ENCODE assay signal across 8 mouse cellular contexts in the genomic region with DNA sequence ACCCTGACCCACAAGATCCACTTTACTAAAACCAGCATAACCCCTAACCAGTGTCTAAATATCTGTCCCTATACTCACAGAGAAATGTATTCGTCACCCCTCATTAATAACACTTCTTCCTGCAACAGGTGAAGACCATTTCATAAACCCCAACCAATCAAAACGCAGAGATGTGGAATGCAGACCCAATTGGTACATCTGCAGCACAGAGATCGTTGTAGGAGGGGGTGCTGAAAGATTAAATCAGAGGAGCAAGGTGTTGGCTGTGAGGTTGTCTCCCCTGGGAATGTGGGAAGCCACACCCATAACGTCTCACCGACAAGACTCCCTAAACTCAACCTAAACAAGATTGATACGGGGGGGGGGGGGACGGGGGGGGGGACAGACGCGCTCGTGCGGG. TPM values are rescaled to one million over a fixed set of nuclear protein-coding genes. Genes with fewer than 3 reads are reported as not detected.
A peak's percentile ranks its signal among the peaks of the same experiment; 100 is the strongest.
DNase-seq lines count a peak whose midpoint lies in the region; ATAC-seq and TF ChIP-seq lines count a peak whose summit lies in the region.

No protein-coding gene starts in this region.

- TF ChIP-seq POLR2A in MEL (IDR thresholded peaks at IDR 0.05; ENCODE audit: control insufficient read depth in 1 of 2, insufficient read depth in 1 of 2, low read depth in 1 of 2, low read length in 2 of 2, poor library complexity in 1 of 2) = no peak

- H3K9me3 ChIP-seq in heart, embryonic 11.5 days (replicated peaks; ENCODE audit: control insufficient read depth, low read length) = no peaks in the 10 kb centered on the region
- no peaks in the 10 kb centered on the region for H3K9me3 ChIP-seq in MEL (replicated peaks; ENCODE audit: insufficient read depth, low read length)
- no peaks in the 10 kb centered on the region for H3K9me3 ChIP-seq in hindbrain, embryonic 15.5 days
- H3K9me3 ChIP-seq in midbrain, embryonic 13.5 days = no peaks in the 10 kb centered on the region

- no peak for DNase-seq in heart, adult 18-20 months
- DNase-seq in MEL (ENCODE audit: low read depth, low spot score) = peak; percentile 71
- DNase-seq in cerebellum, postnatal 25 days = no peak
- no peak for DNase-seq in ovary, postnatal 10 days (ENCODE audit: low spot score)

- no peak overlapping the region for H3K9ac ChIP-seq in heart, embryonic 11.5 days (ENCODE audit: low read depth, low read length)
- 0 out of 2 replicates have a peak overlapping the region, but pooled peaks have one; percentile 18 for H3K9ac ChIP-seq in MEL (ENCODE audit: control insufficient read depth, low read depth, low read length, poor library complexity, severe bottlenecking)
- no peak overlapping the region for H3K9ac ChIP-seq in hindbrain, embryonic 15.5 days
- H3K9ac ChIP-seq in midbrain, embryonic 13.5 days (replicated peaks) = no peak overlapping the region

- TF ChIP-seq CTCF in MEL (IDR thresholded peaks at IDR 0.05 in 2 of 3, conservative IDR thresholded peaks at IDR 0.05 in 1 of 3; ENCODE audit: control insufficient read depth in 1 of 3, insufficient read depth in 1 of 3, low read depth in 2 of 3, low read length in 3 of 3, poor library complexity in 1 of 3, severe bottlenecking in 1 of 3) = no peak

- H3K36me3 ChIP-seq in heart, embryonic 11.5 days (ENCODE audit: control insufficient read depth, insufficient read depth, low read length) = no peaks in the 10 kb centered on the region
- peaks cover 0 to 29% of the 10 kb centered on the region in 2 experiments; a peak in 2 of 4 replicates for H3K36me3 ChIP-seq in MEL (ENCODE audit: control insufficient read depth in 1 of 2, insufficient read depth in 2 of 2, low read length in 2 of 2)
- no peaks in the 10 kb centered on the region for H3K36me3 ChIP-seq in hindbrain, embryonic 15.5 days
- no peaks in the 10 kb centered on the region for H3K36me3 ChIP-seq in midbrain, embryonic 13.5 days

- no peaks in the 10 kb centered on the region for H3K4me1 ChIP-seq in heart, embryonic 11.5 days (ENCODE audit: control insufficient read depth, insufficient read depth, low read length)
- peaks cover 5 to 28% of the 10 kb centered on the region in 2 experiments for H3K4me1 ChIP-seq in MEL (ENCODE audit: control insufficient read depth in 1 of 2, insufficient read depth in 2 of 2, low read length in 2 of 2)
- H3K4me1 ChIP-seq in hindbrain, embryonic 15.5 days (replicated peaks) = peaks cover 14% of the 10 kb centered on the region
- peaks cover 6% of the 10 kb centered on the region; the same call in 1 of the 2 replicates for H3K4me1 ChIP-seq in midbrain, embryonic 13.5 days (replicated peaks)

- H3K27me3 ChIP-seq in heart, embryonic 11.5 days (ENCODE audit: control insufficient read depth, insufficient read depth, low read length) = no peaks in the 10 kb centered on the region
- H3K27me3 ChIP-seq in MEL (ENCODE audit: control insufficient read depth in 1 of 2, insufficient read depth in 2 of 2, low read length in 2 of 2) = no peaks in the 10 kb centered on the region
- H3K27me3 ChIP-seq in hindbrain, embryonic 15.5 days = no peaks in the 10 kb centered on the region
- H3K27me3 ChIP-seq in midbrain, embryonic 13.5 days = no peaks in the 10 kb centered on the region

- peak overlapping the region; percentile 65 for H3K4me2 ChIP-seq in heart, embryonic 11.5 days
- peak overlapping the region; percentile 64 for H3K4me2 ChIP-seq in hindbrain, embryonic 15.5 days
- peak overlapping the region; percentile 61 for H3K4me2 ChIP-seq in midbrain, embryonic 13.5 days (replicated peaks)

- no peaks in the 10 kb centered on the region for H3K79me2 ChIP-seq in MEL (ENCODE audit: control insufficient read depth, insufficient read depth, low read length, poor library complexity)

- no peak overlapping the region for H3K27ac ChIP-seq in heart, embryonic 11.5 days (ENCODE audit: low read depth, low read length)
- 0 out of 2 replicates have a peak overlapping the region, but pooled peaks have one; percentile 23 for H3K27ac ChIP-seq in MEL (ENCODE audit: control insufficient read depth, low read depth, low read length)
- peak overlapping the region; percentile 45; the same call in 1 of the 2 replicates for H3K27ac ChIP-seq in hindbrain, embryonic 15.5 days (replicated peaks)
- H3K27ac ChIP-seq in midbrain, embryonic 13.5 days = no peak overlapping the region

- TF ChIP-seq RAD21 in MEL (IDR thresholded peaks at IDR 0.05; ENCODE audit: low read depth, low read length) = no peak

- TF ChIP-seq EP300 in MEL (IDR thresholded peaks at IDR 0.05; ENCODE audit: low read depth in 1 of 2, low read length in 2 of 2) = peak in 1 of 2 experiments; percentile 49; a peak in 2 of 4 replicates

- peak overlapping the region; percentile 27 for H3K4me3 ChIP-seq in heart, embryonic 11.5 days (ENCODE audit: low read depth, low read length)
- H3K4me3 ChIP-seq in MEL (ENCODE audit: control insufficient read depth in 1 of 2, insufficient read depth in 1 of 2, low read depth in 2 of 2, low read length in 2 of 2) = peak overlapping the region; percentile 36 to 38
- H3K4me3 ChIP-seq in hindbrain, embryonic 15.5 days = peak overlapping the region; percentile 44
- peak overlapping the region; percentile 41 for H3K4me3 ChIP-seq in midbrain, embryonic 13.5 days (replicated peaks)

- WGBS in heart, embryonic 11.5 days (ENCODE audit: insufficient replicate concordance) = 6% methylated on average over 10 of the region's 11 CpGs
- 2% methylated on average over 9 of the region's 11 CpGs for WGBS in hindbrain, embryonic 15.5 days
- WGBS in midbrain, embryonic 13.5 days = 6% methylated on average over 7 of the region's 11 CpGs

- ATAC-seq in heart, embryonic 11.5 days (replicated peaks; ENCODE audit: insufficient number of reproducible peaks, low FRiP score, low TSS enrichment) = no peak
- ATAC-seq in hindbrain, embryonic 15.5 days (ENCODE audit: low FRiP score, low read depth) = peak; percentile 65
- peak; percentile 57 for ATAC-seq in midbrain, embryonic 13.5 days
- no peak for ATAC-seq in erythroid progenitor cell, adult 5-6 weeks (replicated peaks; ENCODE audit: low FRiP score, poor library complexity, severe bottlenecking)

TF ChIP-seq in MEL, 35 proteins besides CTCF, POLR2A, EP300 and RAD21:
- 0 out of 2 replicates have a peak, but pooled peaks have one; percentile 22 for TF ChIP-seq GATA1 (IDR thresholded peaks at IDR 0.05; ENCODE audit: low read depth, low read length)
- TF ChIP-seq UBTF (IDR thresholded peaks at IDR 0.05; ENCODE audit: borderline replicate concordance, insufficient read depth, low read depth, low read length) = no peak

RNA-seq across cellular contexts. Expression of gene Asb5, which starts 20.6 kb away (rescaled TPM):
- 5.5 and 6.8 TPM in 2 replicates for polyA plus RNA-seq in heart, embryonic 11.5 days (2014; fragmentation: Nextera tagmentation; extraction: Ambion mirVana)
- 10 to 100 TPM; 19.6 to 22.1 TPM for total RNA-seq in heart, adult 18-20 months (2021)
- total RNA-seq in MEL (2012; rRNA removed) = 0.27 TPM in 1 of 2 replicates, not detected in the other
- polyA plus RNA-seq in MEL (2012; ENCODE audit: insufficient read depth in 1 of 2, insufficient read length in 2 of 2, low read depth in 1 of 2, low replicate concordance in 2 of 2, missing spikeins in 1 of 2) = 1 to 10 TPM in 1 of 2 experiments, not detected in 1; 1.4 TPM
- 6.0 and 6.4 TPM in 2 replicates for polyA plus RNA-seq in hindbrain, embryonic 15.5 days (2015; fragmentation: Nextera tagmentation; extraction: Ambion mirVana)
- polyA plus RNA-seq in midbrain, embryonic 13.5 days (2015; fragmentation: Nextera tagmentation; extraction: Ambion mirVana) = 3.5 and 5.3 TPM in 2 replicates
- not detected in 2 replicates for total RNA-seq in erythroid progenitor cell, adult 5-6 weeks (2015; ENCODE audit: low replicate concordance)
- not detected in 2 replicates for total RNA-seq in erythroid progenitor cell, adult 5-6 weeks (2017; ENCODE audit: low replicate concordance)

RNA-seq across cellular contexts. Expression of gene Spcs3, which starts 21.0 kb away (rescaled TPM):
- 71.1 and 77.9 TPM in 2 replicates for polyA plus RNA-seq in heart, embryonic 11.5 days (2014; fragmentation: Nextera tagmentation; extraction: Ambion mirVana)
- 10 to 100 TPM; 44.8 to 50.3 TPM for total RNA-seq in heart, adult 18-20 months (2021)
- total RNA-seq in MEL (2012; rRNA removed) = 69.0 and 69.7 TPM in 2 replicates
- 100 to 1,000 TPM in 1 of 2 experiments, 10 to 100 TPM in 1; 78.0 to 140 TPM for polyA plus RNA-seq in MEL (2012; ENCODE audit: insufficient read depth in 1 of 2, insufficient read length in 2 of 2, low read depth in 1 of 2, low replicate concordance in 2 of 2, missing spikeins in 1 of 2)
- polyA plus RNA-seq in hindbrain, embryonic 15.5 days (2015; fragmentation: Nextera tagmentation; extraction: Ambion mirVana) = 45.7 TPM in 2 replicates
- polyA plus RNA-seq in midbrain, embryonic 13.5 days (2015; fragmentation: Nextera tagmentation; extraction: Ambion mirVana) = 58.4 and 61.9 TPM in 2 replicates
- 37.1 and 38.6 TPM in 2 replicates for total RNA-seq in erythroid progenitor cell, adult 5-6 weeks (2015; ENCODE audit: low replicate concordance)
- 23.2 and 32.3 TPM in 2 replicates for total RNA-seq in erythroid progenitor cell, adult 5-6 weeks (2017; ENCODE audit: low replicate concordance)

Comparison
In these comparisons a context has a peak if more than half of its experiments do, and no peak if none do; other contexts are left out.
1. ATAC-seq: peak in hindbrain, embryonic 15.5 days (single experiment) and midbrain, embryonic 13.5 days (single experiment); none in heart, embryonic 11.5 days (single experiment) and erythroid progenitor cell, adult 5-6 weeks (single experiment).
2. H3K27ac ChIP-seq: peak in MEL (single experiment) and hindbrain, embryonic 15.5 days (single experiment); none in heart, embryonic 11.5 days (single experiment) and midbrain, embryonic 13.5 days (single experiment).
3. Peak in every context shown above with its lines, with median percentiles within 50 percentile points of each other: H3K4me2 ChIP-seq and H3K4me3 ChIP-seq.